Mouse (Mus musculus) spleen, postnatal 14 days (tissue): ENCODE data around the gene Cfap54.

Source experiments
- DNase-seq, 2 experiments: peaks; one replicate each; pipeline ENCODE4 v3.0.0; 2021 to 2022; ENCODE audit warnings: low spot score in 2 of 2

The Cfap54 gene

DNA sequence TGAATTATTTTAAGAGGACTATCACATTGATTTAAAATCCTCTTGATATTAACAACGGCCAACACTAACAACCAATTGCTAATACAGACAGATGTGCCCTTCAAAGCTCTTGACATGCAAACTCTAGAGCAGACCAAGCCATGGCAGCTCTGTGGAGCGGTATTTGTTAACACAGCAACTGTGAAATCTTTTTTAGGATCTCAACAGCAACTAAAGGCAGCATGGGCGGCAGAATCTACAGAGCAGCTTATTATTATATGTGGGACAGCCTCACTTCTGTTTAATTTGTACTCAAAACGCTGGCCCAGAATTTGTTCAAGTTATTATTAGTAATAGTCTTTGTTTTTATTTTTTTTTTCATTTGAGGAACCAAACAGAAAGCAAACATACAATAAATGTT lies 28.1 kb downstream of the Cfap54 start:
- no peak for DNase-seq

DNA sequence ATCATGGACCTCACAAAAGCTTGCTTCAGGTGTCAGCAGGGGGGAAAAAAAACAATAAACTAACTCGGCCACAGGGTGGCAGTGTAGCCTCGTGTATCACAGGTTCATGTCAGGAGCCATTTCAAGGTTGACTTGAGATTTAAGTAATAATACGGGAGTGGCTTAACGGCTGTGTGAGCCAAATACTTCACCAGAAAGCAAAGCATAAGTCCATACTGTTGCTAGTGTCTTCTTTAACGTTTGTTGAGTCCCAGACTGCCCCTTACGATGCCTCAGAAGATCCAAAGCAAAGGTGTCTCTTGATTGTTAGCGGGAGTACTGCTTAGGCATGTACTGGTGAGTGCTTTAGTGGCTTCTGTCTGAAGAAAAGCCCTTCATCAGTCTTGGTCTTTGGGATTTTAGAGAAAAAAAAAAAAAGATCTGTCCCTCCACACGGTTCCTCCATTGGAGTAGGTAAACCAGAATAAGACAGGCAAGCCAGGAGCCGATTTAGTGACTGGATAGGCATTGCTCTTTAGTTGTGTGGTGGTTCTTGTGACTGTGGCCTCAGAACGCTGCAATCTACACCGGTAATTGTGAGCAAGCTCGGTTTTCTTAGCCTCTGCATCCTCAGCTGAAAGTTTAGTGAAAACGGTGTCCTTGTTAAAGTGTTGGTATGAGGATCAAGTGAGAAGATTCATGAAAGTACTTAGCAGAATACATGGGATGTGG lies 30.2 kb downstream of the Cfap54 start:
- DNase-seq = peak; percentile 53 to 73

- no peak for DNase-seq
Measured at GRCm38 (mm10) chr10:93050571-93050970, 30.8 kb downstream of the Cfap54 start.

GRCm38 (mm10) chr10:93043195-93043594 lies 38.2 kb downstream of the Cfap54 start:
- no peak for DNase-seq

GRCm38 (mm10) chr10:93041850-93042249 lies 39.6 kb downstream of the Cfap54 start:
- no peak for DNase-seq

DNA sequence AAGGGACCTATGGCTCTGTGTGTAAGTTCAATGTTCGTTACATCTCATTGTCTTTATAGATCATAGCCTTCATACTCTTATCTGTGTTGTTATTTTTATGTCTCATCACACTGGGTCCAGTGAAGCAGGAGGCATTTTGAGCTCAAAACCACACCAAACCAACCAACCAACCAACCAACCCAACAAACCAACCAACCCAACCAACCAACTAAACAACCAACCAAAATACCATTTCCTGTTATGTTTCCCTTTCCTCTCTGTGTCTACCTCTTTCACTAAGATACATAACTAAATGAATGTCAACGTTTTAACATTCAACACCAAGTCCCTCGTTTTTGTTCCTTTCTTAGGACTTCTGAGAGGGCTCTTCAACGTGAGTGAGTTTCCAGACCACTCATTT lies 40.0 kb downstream of the Cfap54 start:
- no peak for DNase-seq

- no peak for DNase-seq
Measured at GRCm38 (mm10) chr10:93036532-93036931, 44.9 kb downstream of the Cfap54 start.

GRCm38 (mm10) chr10:93035489-93035888 lies 45.9 kb downstream of the Cfap54 start:
- no peak for DNase-seq

DNA sequence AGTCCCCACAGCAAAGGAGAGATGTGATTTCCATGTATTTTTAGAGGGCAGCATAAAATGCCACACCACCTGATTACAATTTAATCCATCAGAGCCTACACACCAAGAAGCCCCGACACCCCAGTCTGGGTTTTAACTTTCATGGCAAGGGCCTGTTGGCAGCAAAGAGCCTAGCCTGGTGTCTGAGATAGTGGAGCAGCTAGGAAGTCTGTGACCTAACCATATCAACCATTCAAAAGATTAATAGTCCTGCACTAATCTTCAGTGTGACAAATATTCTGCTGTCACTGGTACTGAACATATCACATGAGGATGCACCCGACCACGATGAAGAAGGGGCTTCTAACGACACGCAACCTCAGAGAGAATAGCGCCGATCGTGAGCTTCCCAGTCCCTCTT lies 58.1 kb downstream of the Cfap54 start:
- DNase-seq = no peak

- peak in 1 of 2 experiments; percentile 26 for DNase-seq
Measured at GRCm38 (mm10) chr10:93014059-93014795, 67.2 kb downstream of the Cfap54 start.

DNA sequence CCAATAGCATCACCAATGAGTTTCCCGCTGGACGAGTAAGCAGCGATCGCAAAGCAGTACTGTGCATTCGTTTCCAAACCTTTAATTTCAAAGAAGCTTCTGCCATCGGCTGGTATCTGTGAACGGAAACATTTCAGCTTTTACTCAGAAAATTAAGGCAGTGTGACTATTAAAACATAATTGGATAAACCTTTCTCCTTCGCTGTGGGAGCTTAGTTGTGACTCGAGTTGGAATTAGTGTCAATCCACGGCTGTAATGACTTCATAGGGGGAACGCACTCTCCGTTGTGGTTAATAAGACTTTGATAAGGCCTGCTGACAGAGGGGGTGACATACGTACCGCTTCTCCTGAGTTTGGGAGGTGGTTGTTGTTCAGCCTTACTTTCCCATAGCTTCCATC lies 70.3 kb downstream of the Cfap54 start:
- DNase-seq = no peak

- no peak for DNase-seq
Measured at GRCm38 (mm10) chr10:93006970-93007369, 74.4 kb downstream of the Cfap54 start.

- no peak for DNase-seq
Measured at GRCm38 (mm10) chr10:93006405-93006804, 75.0 kb downstream of the Cfap54 start.

- no peak for DNase-seq
Measured at GRCm38 (mm10) chr10:92998536-92998935, 82.9 kb downstream of the Cfap54 start.

DNA sequence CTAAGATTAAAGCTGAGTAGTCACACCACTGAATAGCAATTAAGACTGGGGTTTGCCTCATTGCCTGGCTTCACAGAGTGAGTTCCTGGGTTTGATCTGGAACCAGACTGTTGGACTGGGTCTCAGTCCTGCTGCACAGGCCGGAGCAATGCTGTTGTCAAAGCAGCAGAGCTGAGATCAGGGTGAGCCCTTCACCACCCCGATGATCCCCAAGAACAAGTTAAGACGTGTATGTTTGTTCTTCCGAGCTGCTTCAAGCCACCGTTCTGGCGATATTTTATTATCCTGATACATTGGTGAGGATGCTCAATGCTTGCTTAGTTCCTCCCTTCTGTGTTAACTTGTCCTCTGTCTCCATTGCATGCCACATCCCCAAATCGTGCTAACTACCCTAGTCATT lies 86.2 kb downstream of the Cfap54 start:
- no peak for DNase-seq

GRCm38 (mm10) chr10:92994340-92994739 lies 87.1 kb downstream of the Cfap54 start:
- DNase-seq = no peak

DNA sequence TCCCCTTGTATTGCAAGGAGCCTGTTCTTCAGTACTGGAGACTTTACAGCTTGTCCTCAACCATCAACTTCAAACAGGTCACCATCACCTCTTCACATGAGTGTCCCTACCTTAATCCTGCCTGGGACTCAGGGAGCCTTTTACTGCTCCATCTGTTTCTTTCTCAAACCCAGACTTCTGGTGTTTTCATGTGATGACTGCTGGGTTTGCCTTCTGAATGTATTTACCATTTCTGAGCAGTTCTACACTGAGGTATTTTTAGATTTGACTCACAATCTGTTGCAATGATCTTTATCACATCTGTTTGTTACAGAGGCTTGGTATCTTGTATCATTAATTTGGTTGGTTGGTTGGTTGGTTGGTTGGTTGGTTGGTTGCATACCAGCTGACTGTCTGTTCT lies 88.9 kb downstream of the Cfap54 start:
- no peak for DNase-seq

- no peak for DNase-seq
Measured at GRCm38 (mm10) chr10:92990576-92990975, 90.8 kb downstream of the Cfap54 start.

DNA sequence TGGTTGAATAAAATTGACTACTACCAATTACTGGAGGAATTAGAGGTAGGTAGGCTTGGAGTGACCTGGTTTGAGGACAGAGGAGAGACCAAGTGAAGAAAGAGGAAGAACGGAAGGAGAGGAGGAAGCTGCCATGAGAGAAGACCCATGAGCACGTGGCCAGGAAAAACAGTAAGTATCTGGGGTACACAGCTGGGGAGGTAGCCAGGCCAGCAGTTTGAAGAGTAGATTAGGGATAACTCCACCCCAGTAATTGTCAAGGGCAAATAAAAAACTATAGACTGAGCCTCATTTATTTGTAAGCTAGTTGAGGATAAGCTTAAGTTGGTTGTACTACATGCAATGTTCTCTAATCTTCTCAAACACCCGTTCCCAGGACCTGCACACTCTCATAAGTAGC lies 116.3 kb downstream of the Cfap54 start:
- no peak for DNase-seq

- no peak for DNase-seq
Measured at GRCm38 (mm10) chr10:92950044-92950443, 131.4 kb downstream of the Cfap54 start.

DNA sequence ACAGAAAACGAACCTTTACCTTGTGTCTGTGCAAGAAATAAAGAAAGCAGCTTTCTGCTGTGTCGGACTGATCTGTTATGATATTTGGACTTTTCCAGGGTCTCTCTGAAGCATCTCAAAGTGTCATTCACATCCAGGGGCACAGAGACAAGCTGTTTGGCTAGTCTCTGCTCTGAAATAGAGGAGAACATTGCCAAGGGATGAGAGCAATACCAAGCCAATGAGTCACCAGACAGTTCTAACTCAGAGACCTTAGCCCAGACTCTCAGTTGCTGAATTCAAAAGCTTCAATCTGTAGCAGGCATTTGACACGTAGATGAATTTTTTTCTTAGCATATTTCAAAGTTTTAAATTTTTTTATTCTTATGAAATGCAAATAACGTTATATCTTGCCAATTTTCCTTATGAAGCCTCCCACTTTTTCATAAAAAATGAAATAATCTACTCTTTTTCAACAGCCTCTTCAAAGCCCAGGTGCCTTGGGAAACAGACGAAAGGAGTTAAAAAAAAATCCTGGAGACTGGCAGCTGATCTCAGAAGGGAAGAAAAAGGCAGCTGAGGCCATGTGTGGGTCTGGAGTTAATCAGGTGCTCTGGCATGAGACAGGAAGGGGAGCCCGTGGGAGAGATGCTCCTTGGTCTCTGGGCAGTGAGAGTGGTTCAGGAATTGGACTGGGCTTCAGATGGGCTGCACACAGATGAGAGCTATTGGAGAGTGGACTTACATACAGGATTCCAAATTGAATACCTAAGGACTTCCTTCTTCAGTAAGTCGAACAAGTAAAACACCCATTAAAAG lies 138.4 kb downstream of the Cfap54 start:
- no peak for DNase-seq

DNA sequence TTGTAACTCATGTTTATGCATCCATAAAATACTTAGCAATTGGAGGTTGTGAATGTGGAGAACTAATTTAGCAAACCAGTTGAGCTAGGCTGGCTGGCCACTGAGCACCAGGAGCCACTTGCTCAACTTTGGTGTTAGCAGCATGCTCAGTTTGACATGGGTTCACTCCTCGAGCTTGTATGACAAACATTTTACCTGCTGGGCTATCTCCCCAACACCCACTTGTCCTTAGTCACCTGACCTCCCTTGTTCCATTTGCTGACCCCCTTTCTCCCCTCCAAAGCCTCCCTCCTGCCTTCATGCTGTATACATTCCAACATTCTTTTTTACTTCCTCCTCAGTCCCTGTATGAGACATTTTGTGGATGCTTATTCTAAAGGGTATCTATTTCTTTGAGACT lies 139.8 kb downstream of the Cfap54 start:
- no peak for DNase-seq
